ENCODE assay signal across 33 mouse cellular contexts in genomic region chr2:126983221-126983620, GRCm38 (mm10).
"Had no signal": no experiment of that assay in that cellular context is flagged by ENCODE, and none has a peak within 500 bp of the region (broad histone marks: within the 10 kb centered on the region; RNA-seq: fewer than 3 reads in every experiment).

No protein-coding gene starts in this region.

- H3K36me3 ChIP-seq: limb, embryonic 10.5 days; limb, embryonic 12.5 days; limb, embryonic 13.5 days; limb, embryonic 15.5 days; liver, embryonic 12.5 days; liver, embryonic 13.5 days; liver, embryonic 15.5 days; lung, embryonic 15.5 days; midbrain, embryonic 10.5 days; midbrain, embryonic 12.5 days; midbrain, embryonic 13.5 days; midbrain, embryonic 15.5 days; neural tube, embryonic 12.5 days; neural tube, embryonic 13.5 days had no signal

- H3K27me3 ChIP-seq: limb, embryonic 12.5 days; limb, embryonic 13.5 days; limb, embryonic 15.5 days; liver, embryonic 13.5 days; liver, embryonic 15.5 days; lung, embryonic 15.5 days; midbrain, embryonic 12.5 days; midbrain, embryonic 13.5 days; midbrain, embryonic 15.5 days; neural tube, embryonic 12.5 days; neural tube, embryonic 13.5 days had no signal

- ATAC-seq: liver, embryonic 12.5 days; liver, postnatal 0 days; lung, postnatal 0 days; midbrain, embryonic 13.5 days; midbrain, embryonic 15.5 days; midbrain, embryonic 16.5 days had no signal

- H3K4me2 ChIP-seq: limb, embryonic 12.5 days; limb, embryonic 13.5 days; limb, embryonic 15.5 days; liver, embryonic 11.5 days; liver, embryonic 12.5 days; liver, embryonic 13.5 days; liver, embryonic 15.5 days; lung, embryonic 14.5 days; lung, embryonic 15.5 days; midbrain, embryonic 11.5 days; midbrain, embryonic 12.5 days; midbrain, embryonic 13.5 days; midbrain, embryonic 15.5 days; neural tube, embryonic 12.5 days; neural tube, embryonic 13.5 days had no signal

- H3K27ac ChIP-seq: limb, embryonic 10.5 days; limb, embryonic 12.5 days; limb, embryonic 13.5 days; limb, embryonic 15.5 days; liver, embryonic 12.5 days; liver, embryonic 13.5 days; liver, embryonic 14.5 days; liver, embryonic 15.5 days; lung, embryonic 15.5 days; macrophage; midbrain, embryonic 10.5 days; midbrain, embryonic 12.5 days; midbrain, embryonic 13.5 days; midbrain, embryonic 15.5 days; neural tube, embryonic 12.5 days; neural tube, embryonic 13.5 days had no signal

- H3K9ac ChIP-seq: limb, embryonic 12.5 days; limb, embryonic 13.5 days; limb, embryonic 15.5 days; liver, embryonic 12.5 days; liver, embryonic 13.5 days; liver, embryonic 14.5 days; liver, embryonic 15.5 days; liver, postnatal 0 days; lung, embryonic 14.5 days; lung, embryonic 15.5 days; midbrain, embryonic 12.5 days; midbrain, embryonic 13.5 days; midbrain, embryonic 15.5 days; neural tube, embryonic 12.5 days; neural tube, embryonic 13.5 days had no signal

- H3K9me3 ChIP-seq: limb, embryonic 10.5 days; limb, embryonic 12.5 days; limb, embryonic 13.5 days; limb, embryonic 15.5 days; liver, embryonic 12.5 days; liver, embryonic 13.5 days; liver, embryonic 15.5 days; lung, embryonic 15.5 days; megakaryocyte, embryonic 14.5 days; midbrain, embryonic 10.5 days; midbrain, embryonic 12.5 days; midbrain, embryonic 13.5 days; midbrain, embryonic 15.5 days; neural tube, embryonic 12.5 days; neural tube, embryonic 13.5 days had no signal

- H3K4me3 ChIP-seq: limb, embryonic 10.5 days; limb, embryonic 12.5 days; limb, embryonic 13.5 days; limb, embryonic 15.5 days; liver, embryonic 12.5 days; liver, embryonic 13.5 days; liver, embryonic 15.5 days; lung, embryonic 15.5 days; megakaryocyte, embryonic 14.5 days; midbrain, embryonic 10.5 days; midbrain, embryonic 12.5 days; midbrain, embryonic 13.5 days; midbrain, embryonic 15.5 days; myocyte; neural tube, embryonic 12.5 days; neural tube, embryonic 13.5 days had no signal

- DNase-seq: left cerebral cortex, postnatal 4 days; liver; liver, embryonic 13.5 days; liver, postnatal 0 days; lung, adult 18-20 months; lung, adult 2 months; lung, embryonic 14.5 days; lung, postnatal 10 days; lung, postnatal 14 days; lung, postnatal 36 days; lung, postnatal 4 days; midbrain, embryonic 14.5 days had no signal

- H3K4me1 ChIP-seq: limb, embryonic 10.5 days; limb, embryonic 12.5 days; limb, embryonic 13.5 days; limb, embryonic 15.5 days; liver, embryonic 12.5 days; liver, embryonic 13.5 days; liver, embryonic 15.5 days; lung, embryonic 15.5 days; midbrain, embryonic 10.5 days; midbrain, embryonic 12.5 days; midbrain, embryonic 13.5 days; midbrain, embryonic 15.5 days; neural tube, embryonic 12.5 days; neural tube, embryonic 13.5 days had no signal
